Mouse (Mus musculus) natural killer cell, adult 2 months (primary cell): ENCODE measurements around the gene Xlr.
"Not testable (repeated sequence)": the region's sequence is repeated elsewhere in the genome, so short reads cannot be mapped to it uniquely, and the experiment has no call there.

ENCODE experiments used
- DNase-seq, 2 experiments: peaks; one replicate each; pipeline ENCODE4 v3.0.0; 2022; ENCODE audit warnings: low spot score in 2 of 2

Xlr gene

GRCm38 (mm10) chrX:53797519-53797918, at the start of gene Xlr:
Gene Xlr, minus strand, starts transcription at chrX:53797706.
- not testable (repeated sequence) for DNase-seq

GRCm38 (mm10) chrX:53799074-53799473, 1.6 kb upstream of the Xlr start:
- no peak for DNase-seq

- DNase-seq: no peak
These were observed 21.2 kb downstream of the Xlr start, which contains the start of gene Zfp36l3 for GRCm38 (mm10) chrX:53776276-53776675. Gene Zfp36l3, minus strand, starts transcription at chrX:53776394.

- DNase-seq: no peak
These were observed 39.8 kb downstream of the Xlr start, which contains the start of gene 1700013H16Rik for GRCm38 (mm10) chrX:53757736-53758135. Gene 1700013H16Rik, minus strand, starts transcription at chrX:53757831.

GRCm38 (mm10) chrX:53752851-53753250, 44.7 kb downstream of the Xlr start:
- DNase-seq: no peak

GRCm38 (mm10) chrX:53728967-53729366, 68.5 kb downstream of the Xlr start:
- no peak for DNase-seq
